Mouse (Mus musculus) cerebellum, adult 2 months (tissue): ENCODE data around the gene Frmpd4. TPM values are rescaled to one million over a fixed set of nuclear protein-coding genes. Genes with fewer than 3 reads are reported as not detected.
A peak's percentile ranks its signal among the peaks of the same experiment; 100 is the strongest.

Experiments
- DNase-seq, 2 experiments: peaks; one replicate each; pipeline ENCODE4 v3.0.0; 2021
- H3K27ac ChIP-seq: fragments of 200-500 bp; 2 replicates; pipeline ENCODE4 v1.5.1; 2012; ENCODE audit warnings: low read length, control low read depth, inconsistent platforms; ENCODE audit not compliant: insufficient read depth
- H3K27me3 ChIP-seq: fragments of 200-500 bp; 2 replicates; pipeline ENCODE4 v1.6.1; 2012; ENCODE audit warnings: inconsistent platforms, mild to moderate bottlenecking, low read length, moderate library complexity; ENCODE audit not compliant: control insufficient read depth, insufficient read depth
- H3K4me1 ChIP-seq: fragments of 200-500 bp; 2 replicates; pipeline ENCODE4 v1.6.1; 2011; ENCODE audit warnings: low read length; ENCODE audit not compliant: control insufficient read depth, insufficient read depth
- H3K4me3 ChIP-seq: fragments of 200-500 bp; replicated peaks from 2 replicates; pipeline ENCODE3; 2011; ENCODE audit warnings: mild to moderate bottlenecking, low read depth, low read length, control low read depth; ENCODE audit not compliant: insufficient read depth
- CTCF ChIP-seq: fragments of 200-500 bp; IDR thresholded peaks from 2 replicates; pipeline ENCODE4 v1.5.1; 2011; ENCODE audit warnings: low read depth, mild to moderate bottlenecking, control low read depth, low read length, moderate library complexity, borderline replicate concordance; ENCODE audit not compliant: insufficient read depth
- POLR2A ChIP-seq: fragments of 200-500 bp; IDR thresholded peaks from 2 replicates; pipeline ENCODE4 v1.6.1; 2011; ENCODE audit warnings: low read length, control low read depth, borderline replicate concordance; ENCODE audit not compliant: insufficient read depth
- WGBS: fragments of 180-500 bp; shearing (Covaris S2); methylation state at CpG from one replicate; pipeline ENCODE4 v1.1.7; 2018; 5-methylcytosine and 5-hydroxymethylcytosine counted together
- polyA plus RNA-seq: library from polyadenylated mRNA; depleted of rRNA; stranded (reverse); fragments of >200 nt; gene quantifications from 2 replicates; pipeline ENCODE4 v1.2.3, GENCODE M21; 2012

The Frmpd4 gene
- polyA plus RNA-seq, 1 experiment, result 14.2 TPM

GRCm38 (mm10) chrX:167522528-167522927, 1054.5 kb downstream of the Frmpd4 start:
- no peak for TF ChIP-seq POLR2A
- TF ChIP-seq CTCF, result no peak
- no peak overlapping the region for H3K27ac ChIP-seq
- no peak for DNase-seq
- H3K27me3 ChIP-seq, result no peaks in the 10 kb centered on the region
- H3K4me1 ChIP-seq, result no peaks in the 10 kb centered on the region
- 49% methylated on average over 4 of the region's 4 CpGs for WGBS
- H3K4me3 ChIP-seq, result no peak overlapping the region

- TF ChIP-seq POLR2A, result no peak
- no peak for TF ChIP-seq CTCF
- no peak overlapping the region for H3K27ac ChIP-seq
- H3K4me3 ChIP-seq, result no peak overlapping the region
- no peak for DNase-seq
- H3K27me3 ChIP-seq, result no peaks in the 10 kb centered on the region
- 19% methylated on average over 2 of the region's 2 CpGs for WGBS
- H3K4me1 ChIP-seq, result no peaks in the 10 kb centered on the region
Observed at GRCm38 (mm10) chrX:167518440-167518839, 1058.6 kb downstream of the Frmpd4 start.

GRCm38 (mm10) chrX:167497780-167498179, 1079.3 kb downstream of the Frmpd4 start:
- H3K27ac ChIP-seq, result no peak overlapping the region
- peak; percentile 27 to 44 for DNase-seq
- H3K4me1 ChIP-seq, result no peaks in the 10 kb centered on the region
- WGBS, result 18% methylated on average over 11 of the region's 11 CpGs
- no peak overlapping the region for H3K4me3 ChIP-seq
- H3K27me3 ChIP-seq, result no peaks in the 10 kb centered on the region
- peak; percentile 67; the same call in 1 of the 2 replicates for TF ChIP-seq CTCF
- TF ChIP-seq POLR2A, result no peak

GRCm38 (mm10) chrX:167492265-167492664, 1084.8 kb downstream of the Frmpd4 start:
- no peak for TF ChIP-seq POLR2A
- no peak for TF ChIP-seq CTCF
- Histone ChIP-seq H3K4me3 (no peak overlapping the region), H3K27ac (no peak overlapping the region), H3K27me3 (no peaks in the 10 kb centered on the region), H3K4me1 (no peaks in the 10 kb centered on the region)
- 100% methylated on average over 1 of the region's 1 CpGs for WGBS
- no peak for DNase-seq

GRCm38 (mm10) chrX:167491589-167492207, 1085.3 kb downstream of the Frmpd4 start:
- no peak for TF ChIP-seq CTCF
- TF ChIP-seq POLR2A, result no peak
- no peak overlapping the region for H3K4me3 ChIP-seq
- H3K4me1 ChIP-seq, result no peaks in the 10 kb centered on the region
- H3K27me3 ChIP-seq, result no peaks in the 10 kb centered on the region
- H3K27ac ChIP-seq, result no peak overlapping the region
- 35% methylated on average over 1 of the region's 1 CpGs for WGBS
- DNase-seq, result no peak

- Histone ChIP-seq H3K4me1 (no peaks in the 10 kb centered on the region), H3K27ac (no peak overlapping the region), H3K4me3 (no peak overlapping the region), H3K27me3 (no peaks in the 10 kb centered on the region)
- TF ChIP-seq CTCF (no peak), POLR2A (no peak)
- 89% methylated on average over 4 of the region's 4 CpGs for WGBS
- no peak for DNase-seq
Observed at GRCm38 (mm10) chrX:167483409-167484177, 1093.4 kb downstream of the Frmpd4 start.

GRCm38 (mm10) chrX:167477636-167478035, 1099.4 kb downstream of the Frmpd4 start:
- no peak for TF ChIP-seq POLR2A
- TF ChIP-seq CTCF, result no peak
- Histone ChIP-seq H3K27me3 (no peaks in the 10 kb centered on the region), H3K27ac (no peak overlapping the region), H3K4me3 (no peak overlapping the region), H3K4me1 (no peaks in the 10 kb centered on the region)
- no peak for DNase-seq
- 19% methylated on average over 6 of the region's 6 CpGs for WGBS

- DNase-seq, result no peak
- Histone ChIP-seq H3K27me3 (no peaks in the 10 kb centered on the region), H3K4me3 (no peak overlapping the region), H3K27ac (no peak overlapping the region), H3K4me1 (no peaks in the 10 kb centered on the region)
- TF ChIP-seq POLR2A (no peak), CTCF (no peak)
Observed at GRCm38 (mm10) chrX:167434883-167435282, 1142.1 kb downstream of the Frmpd4 start.
